In genomic region chr12:70184173-70184783, GRCm38 (mm10) we compare ENCODE assay signal across 19 mouse cellular contexts. TPM values are rescaled to one million over a fixed set of nuclear protein-coding genes. Genes with fewer than 3 reads are reported as not detected.
DNase-seq lines count a peak whose midpoint lies in the region; ATAC-seq lines count a peak whose summit lies in the region.
"Had no signal": no experiment of that assay in that cellular context is flagged by ENCODE, and none has a peak within 500 bp of the region (broad histone marks: within the 10 kb centered on the region; RNA-seq: fewer than 3 reads in every experiment).

No protein-coding gene starts in this region.

- H3K4me2 ChIP-seq in midbrain, embryonic 12.5 days (replicated peaks) = no peak overlapping the region
- H3K4me2 ChIP-seq in midbrain, embryonic 11.5 days = no peak overlapping the region
- H3K4me2 ChIP-seq in hindbrain, embryonic 12.5 days (replicated peaks) = 0 out of 2 replicates have a peak overlapping the region, but pooled peaks have one; percentile 4
- no peak overlapping the region for H3K4me2 ChIP-seq in neural tube, embryonic 13.5 days
- H3K4me2 ChIP-seq in liver, embryonic 12.5 days = no peak overlapping the region
- H3K4me2 ChIP-seq: embryonic facial prominence, embryonic 15.5 days had no signal

- no peaks in the 10 kb centered on the region for H3K4me1 ChIP-seq in midbrain, embryonic 12.5 days
- H3K4me1 ChIP-seq in midbrain, embryonic 11.5 days (ENCODE audit: control insufficient read depth, insufficient read depth, low read length) = no peaks in the 10 kb centered on the region
- H3K4me1 ChIP-seq in hindbrain, embryonic 12.5 days = no peaks in the 10 kb centered on the region
- H3K4me1 ChIP-seq in neural tube, embryonic 13.5 days (replicated peaks) = no peaks in the 10 kb centered on the region
- H3K4me1 ChIP-seq in liver, embryonic 12.5 days = no peaks in the 10 kb centered on the region
- H3K4me1 ChIP-seq: embryonic facial prominence, embryonic 15.5 days; limb, embryonic 10.5 days had no signal

- H3K9ac ChIP-seq in midbrain, embryonic 12.5 days (replicated peaks) = no peak overlapping the region
- no peak overlapping the region for H3K9ac ChIP-seq in midbrain, embryonic 11.5 days (ENCODE audit: low read length)
- H3K9ac ChIP-seq in hindbrain, embryonic 12.5 days = no peak overlapping the region
- H3K9ac ChIP-seq in neural tube, embryonic 13.5 days = no peak overlapping the region
- H3K9ac ChIP-seq in liver, embryonic 12.5 days = no peak overlapping the region
- H3K9ac ChIP-seq: embryonic facial prominence, embryonic 15.5 days had no signal

- no peaks in the 10 kb centered on the region for H3K27me3 ChIP-seq in midbrain, embryonic 12.5 days
- H3K27me3 ChIP-seq in midbrain, embryonic 11.5 days (ENCODE audit: control insufficient read depth, insufficient read depth, low read length) = no peaks in the 10 kb centered on the region
- H3K27me3 ChIP-seq in hindbrain, embryonic 12.5 days = no peaks in the 10 kb centered on the region
- H3K27me3 ChIP-seq in neural tube, embryonic 13.5 days = no peaks in the 10 kb centered on the region
- H3K27me3 ChIP-seq in liver, embryonic 12.5 days (replicated peaks) = no peaks in the 10 kb centered on the region
- H3K27me3 ChIP-seq: CH12.LX; embryonic facial prominence, embryonic 15.5 days had no signal

- no peak for ATAC-seq in midbrain, embryonic 12.5 days (ENCODE audit: low FRiP score, low read depth)
- ATAC-seq in midbrain, embryonic 11.5 days (ENCODE audit: low FRiP score) = no peak
- ATAC-seq in hindbrain, embryonic 12.5 days (ENCODE audit: low FRiP score) = peak; percentile 80
- ATAC-seq in neural tube, embryonic 13.5 days (ENCODE audit: low read depth) = peak; percentile 59; the same call in 1 of the 2 replicates
- ATAC-seq in liver, embryonic 12.5 days = no peak
- ATAC-seq: Patski had no signal

- peaks cover 8% of the 10 kb centered on the region; the same call in 1 of the 2 replicates for H3K9me3 ChIP-seq in midbrain, embryonic 12.5 days
- peaks cover 5% of the 10 kb centered on the region; the same call in 1 of the 2 replicates for H3K9me3 ChIP-seq in midbrain, embryonic 11.5 days (ENCODE audit: control insufficient read depth, low read length)
- peaks cover 5% of the 10 kb centered on the region for H3K9me3 ChIP-seq in hindbrain, embryonic 12.5 days (replicated peaks)
- H3K9me3 ChIP-seq in neural tube, embryonic 13.5 days = no peaks in the 10 kb centered on the region
- H3K9me3 ChIP-seq in liver, embryonic 12.5 days (replicated peaks) = peaks cover 16% of the 10 kb centered on the region

- H3K27ac ChIP-seq in midbrain, embryonic 12.5 days (replicated peaks) = peak overlapping the region; percentile 46; the same call in 1 of the 2 replicates
- no peak overlapping the region for H3K27ac ChIP-seq in midbrain, embryonic 11.5 days (ENCODE audit: low read depth, low read length)
- H3K27ac ChIP-seq in hindbrain, embryonic 12.5 days = peak overlapping the region; percentile 74
- peak overlapping the region; percentile 64 for H3K27ac ChIP-seq in neural tube, embryonic 13.5 days (replicated peaks)
- no peak overlapping the region for H3K27ac ChIP-seq in liver, embryonic 12.5 days
- H3K27ac ChIP-seq: embryonic facial prominence, embryonic 15.5 days; limb, embryonic 10.5 days had no signal

- H3K4me3 ChIP-seq in midbrain, embryonic 12.5 days = peak overlapping the region; percentile 5; the same call in 1 of the 2 replicates
- no peak overlapping the region for H3K4me3 ChIP-seq in midbrain, embryonic 11.5 days (ENCODE audit: low read depth, low read length)
- H3K4me3 ChIP-seq in hindbrain, embryonic 12.5 days = peak overlapping the region; percentile 27
- H3K4me3 ChIP-seq in neural tube, embryonic 13.5 days = peak overlapping the region; percentile 27
- H3K4me3 ChIP-seq in liver, embryonic 12.5 days = no peak overlapping the region
- H3K4me3 ChIP-seq: embryonic facial prominence, embryonic 15.5 days; limb, embryonic 10.5 days had no signal

- 73% methylated on average over 22 of the region's 22 CpGs for WGBS in midbrain, embryonic 12.5 days
- 79% methylated on average over 22 of the region's 22 CpGs for WGBS in midbrain, embryonic 11.5 days
- 65% methylated on average over 22 of the region's 22 CpGs for WGBS in hindbrain, embryonic 12.5 days
- 65% methylated on average over 22 of the region's 22 CpGs for WGBS in neural tube, embryonic 13.5 days
- whole genome bisulfite sequencing in liver, embryonic 12.5 days (ENCODE audit: insufficient replicate concordance) = 80% methylated on average over 22 of the region's 22 CpGs

- no peak for DNase-seq in midbrain, embryonic 11.5 days (ENCODE audit: low spot score, missing footprints)
- DNase-seq in cerebellum, postnatal 10 days = peak; percentile 27 to 49
- DNase-seq in Muller cell, postnatal 12 days (ENCODE audit: inconsistent ontology term) = no peak
- no peak for DNase-seq in gastrocnemius, postnatal 25 days
- DNase-seq: adrenal gland, postnatal 10 days; heart, postnatal 36 days; right cerebral cortex, postnatal 14 days; thymus, adult 18-20 months had no signal

- no peaks in the 10 kb centered on the region for H3K36me3 ChIP-seq in midbrain, embryonic 12.5 days
- no peaks in the 10 kb centered on the region for H3K36me3 ChIP-seq in midbrain, embryonic 11.5 days (ENCODE audit: control insufficient read depth, insufficient read depth, low read length)
- H3K36me3 ChIP-seq in hindbrain, embryonic 12.5 days = no peaks in the 10 kb centered on the region
- H3K36me3 ChIP-seq in neural tube, embryonic 13.5 days = no peaks in the 10 kb centered on the region
- H3K36me3 ChIP-seq in liver, embryonic 12.5 days = peaks cover 5% of the 10 kb centered on the region; the same call in 1 of the 2 replicates
- H3K36me3 ChIP-seq: embryonic facial prominence, embryonic 15.5 days; limb, embryonic 10.5 days had no signal

RNA-seq across cellular contexts. Expression of gene Abhd12b, which starts 30.3 kb away (rescaled TPM):
- polyA plus RNA-seq in midbrain, embryonic 12.5 days (2016; fragmentation: Nextera tagmentation; extraction: Ambion mirVana) = 0.25 TPM in 1 of 2 replicates, not detected in the other
- polyA plus RNA-seq in midbrain, embryonic 11.5 days (2014; fragmentation: Nextera tagmentation; extraction: Ambion mirVana) = 0.07 TPM in 1 of 2 replicates, not detected in the other
- polyA plus RNA-seq in hindbrain, embryonic 12.5 days (2016; fragmentation: Nextera tagmentation; extraction: Ambion mirVana) = not detected in 2 replicates
- polyA plus RNA-seq in neural tube, embryonic 13.5 days (2015; fragmentation: Nextera tagmentation; extraction: Ambion mirVana) = 0.13 TPM in 1 of 2 replicates, not detected in the other
- not detected in 2 replicates for polyA plus RNA-seq in liver, embryonic 12.5 days (2016; fragmentation: Nextera tagmentation; extraction: Ambion mirVana)
- total RNA-seq in gastrocnemius, postnatal 25 days (2021) = not detected
- total RNA-seq: adrenal gland, postnatal 10 days; CH12.LX; heart, postnatal 36 days; layer of hippocampus, postnatal 14 days had no signal
- polyA plus RNA-seq: kidney, embryonic 14.5 days; limb, embryonic 10.5 days; liver, embryonic 16.5 days; Patski had no signal

RNA-seq across cellular contexts. Expression of gene Pygl, which starts 47.0 kb away (rescaled TPM):
- polyA plus RNA-seq in midbrain, embryonic 12.5 days (2016; fragmentation: Nextera tagmentation; extraction: Ambion mirVana) = 6.0 and 6.7 TPM in 2 replicates
- polyA plus RNA-seq in midbrain, embryonic 11.5 days (2014; fragmentation: Nextera tagmentation; extraction: Ambion mirVana) = 7.6 and 8.0 TPM in 2 replicates
- polyA plus RNA-seq in hindbrain, embryonic 12.5 days (2016; fragmentation: Nextera tagmentation; extraction: Ambion mirVana) = 7.0 and 7.6 TPM in 2 replicates
- polyA plus RNA-seq in neural tube, embryonic 13.5 days (2015; fragmentation: Nextera tagmentation; extraction: Ambion mirVana) = 6.4 and 9.8 TPM in 2 replicates
- 29.4 and 29.5 TPM in 2 replicates for polyA plus RNA-seq in liver, embryonic 12.5 days (2016; fragmentation: Nextera tagmentation; extraction: Ambion mirVana)
- total RNA-seq in gastrocnemius, postnatal 25 days (2021) = 1 to 10 TPM in 1 of 2 experiments, under 1 TPM in 1; 0.82 to 6.1 TPM

Comparison
In these comparisons a context has a peak if more than half of its experiments do, and no peak if none do; other contexts are left out.
1. H3K27ac ChIP-seq: peak in midbrain, embryonic 12.5 days (single experiment), hindbrain, embryonic 12.5 days (single experiment) and neural tube, embryonic 13.5 days (single experiment); none in midbrain, embryonic 11.5 days (single experiment) and liver, embryonic 12.5 days (single experiment).
2. H3K4me3 ChIP-seq: peak in midbrain, embryonic 12.5 days (single experiment), hindbrain, embryonic 12.5 days (single experiment) and neural tube, embryonic 13.5 days (single experiment); none in midbrain, embryonic 11.5 days (single experiment) and liver, embryonic 12.5 days (single experiment).
3. ATAC-seq: peak in hindbrain, embryonic 12.5 days (single experiment) and neural tube, embryonic 13.5 days (single experiment); none in midbrain, embryonic 12.5 days (single experiment), midbrain, embryonic 11.5 days (single experiment) and liver, embryonic 12.5 days (single experiment).
4. DNase-seq: peak in cerebellum, postnatal 10 days (2 of 2); none in midbrain, embryonic 11.5 days (single experiment), Muller cell, postnatal 12 days (single experiment) and gastrocnemius, postnatal 25 days (single experiment).